Mouse (Mus musculus) testis, adult 2 months (tissue): ENCODE results near the gene C1qtnf1.

Source experiments
- CTCF ChIP-seq: fragments of 200-500 bp; IDR thresholded peaks from 2 replicates; pipeline ENCODE4 v1.5.1; 2012; ENCODE audit warnings: low read depth, mild to moderate bottlenecking, inconsistent platforms, low read length, moderate library complexity; ENCODE audit not compliant: control insufficient read depth, insufficient read depth, insufficient replicate concordance
- POLR2A ChIP-seq: fragments of 200-500 bp; IDR thresholded peaks from 2 replicates; pipeline ENCODE4 v1.6.1; 2012; ENCODE audit warnings: low read depth, mild to moderate bottlenecking, inconsistent platforms, low read length, moderate library complexity; ENCODE audit not compliant: control insufficient read depth

DNA sequence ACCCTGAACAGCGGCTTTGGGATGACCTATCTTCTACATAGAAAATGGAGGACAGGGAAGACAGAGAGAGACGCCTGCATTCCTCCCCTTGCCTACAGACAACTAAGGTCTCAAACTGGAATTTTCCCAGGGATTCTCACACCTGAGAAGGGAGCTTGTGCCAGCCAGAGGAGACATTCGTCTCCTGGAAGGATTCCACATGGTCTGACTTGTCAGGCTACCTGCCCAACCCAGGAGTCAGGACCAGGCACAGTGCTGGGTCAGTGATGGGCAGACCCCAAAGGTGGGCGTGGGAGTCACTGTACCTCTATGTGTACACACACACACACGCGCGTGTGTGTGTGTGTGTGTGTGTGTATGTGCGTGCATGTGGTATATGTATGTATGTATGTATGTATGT, 22.7 kb upstream of the C1qtnf1 start:
- TF ChIP-seq CTCF (no peak), POLR2A (no peak)
